Mouse (Mus musculus): ENCODE data around the gene Pawr. TPM values are rescaled to one million over a fixed set of nuclear protein-coding genes. Genes with fewer than 3 reads are reported as not detected.

The Pawr gene
- total RNA-seq, 4 experiments from 2014 or later = 2.2 to 3.4 (median 2.3) TPM

GRCm38 (mm10) chr10:108354726-108355391 lies 22.9 kb downstream of the Pawr start:
- no peak for DNase-seq (ENCODE audit: low spot score in 2 of 2)

- DNase-seq (ENCODE audit: low spot score in 2 of 2) = no peak
These were observed 23.5 kb downstream of the Pawr start for GRCm38 (mm10) chr10:108355392-108355775.

- no peak for DNase-seq (ENCODE audit: low spot score in 2 of 2)
These were observed 24.8 kb downstream of the Pawr start for GRCm38 (mm10) chr10:108356601-108357187.

- DNase-seq (ENCODE audit: low spot score in 2 of 2) = no peak
These were observed 28.1 kb downstream of the Pawr start for GRCm38 (mm10) chr10:108359974-108360373.

- DNase-seq (ENCODE audit: low spot score in 2 of 2) = no peak
These were observed 28.9 kb downstream of the Pawr start for GRCm38 (mm10) chr10:108360801-108361200.

GRCm38 (mm10) chr10:108361419-108362155 lies 29.7 kb downstream of the Pawr start:
- no peak for DNase-seq (ENCODE audit: low spot score in 2 of 2)

GRCm38 (mm10) chr10:108363932-108364331 lies 32.0 kb downstream of the Pawr start:
- no peak for DNase-seq (ENCODE audit: low spot score in 2 of 2)

GRCm38 (mm10) chr10:108364946-108365719 lies 33.2 kb downstream of the Pawr start:
- no peak for DNase-seq (ENCODE audit: low spot score in 2 of 2)

- no peak for DNase-seq (ENCODE audit: low spot score in 2 of 2)
These were observed 34.3 kb downstream of the Pawr start for GRCm38 (mm10) chr10:108366251-108366650.

GRCm38 (mm10) chr10:108368358-108368757 lies 36.4 kb downstream of the Pawr start:
- DNase-seq (ENCODE audit: low spot score in 2 of 2) = no peak

GRCm38 (mm10) chr10:108372258-108372657 lies 40.3 kb downstream of the Pawr start:
- DNase-seq (ENCODE audit: low spot score in 2 of 2) = no peak

GRCm38 (mm10) chr10:108372858-108373257 lies 40.9 kb downstream of the Pawr start:
- DNase-seq (ENCODE audit: low spot score in 2 of 2) = no peak

- DNase-seq (ENCODE audit: low spot score in 2 of 2) = no peak
These were observed 43.9 kb downstream of the Pawr start for GRCm38 (mm10) chr10:108375796-108376195.

- no peak for DNase-seq (ENCODE audit: low spot score in 2 of 2)
These were observed 44.4 kb downstream of the Pawr start for GRCm38 (mm10) chr10:108376366-108376765.

GRCm38 (mm10) chr10:108377369-108377768 lies 45.4 kb downstream of the Pawr start:
- DNase-seq (ENCODE audit: low spot score in 2 of 2) = no peak

GRCm38 (mm10) chr10:108378062-108378461 lies 46.1 kb downstream of the Pawr start:
- no peak for DNase-seq (ENCODE audit: low spot score in 2 of 2)

- DNase-seq (ENCODE audit: low spot score in 2 of 2) = no peak
These were observed 46.6 kb downstream of the Pawr start for GRCm38 (mm10) chr10:108378479-108378878.

- DNase-seq (ENCODE audit: low spot score in 2 of 2) = no peak
These were observed 48.8 kb downstream of the Pawr start for GRCm38 (mm10) chr10:108380715-108381114.

GRCm38 (mm10) chr10:108384153-108384769 lies 52.3 kb downstream of the Pawr start:
- no peak for DNase-seq (ENCODE audit: low spot score in 2 of 2)

GRCm38 (mm10) chr10:108385480-108385955 lies 53.6 kb downstream of the Pawr start:
- no peak for DNase-seq (ENCODE audit: low spot score in 2 of 2)

- no peak for DNase-seq (ENCODE audit: low spot score in 2 of 2)
These were observed 56.5 kb downstream of the Pawr start for GRCm38 (mm10) chr10:108388410-108388915.
